Mouse (Mus musculus) ZHBTc4 (cell line): ENCODE data around the gene Upf2.

Experiments
- DNase-seq: peaks from one replicate; pipeline ENCODE4 v3.0.0-alpha.2; 2011; ENCODE audit warnings: low read depth, low spot score

The Upf2 gene

DNA sequence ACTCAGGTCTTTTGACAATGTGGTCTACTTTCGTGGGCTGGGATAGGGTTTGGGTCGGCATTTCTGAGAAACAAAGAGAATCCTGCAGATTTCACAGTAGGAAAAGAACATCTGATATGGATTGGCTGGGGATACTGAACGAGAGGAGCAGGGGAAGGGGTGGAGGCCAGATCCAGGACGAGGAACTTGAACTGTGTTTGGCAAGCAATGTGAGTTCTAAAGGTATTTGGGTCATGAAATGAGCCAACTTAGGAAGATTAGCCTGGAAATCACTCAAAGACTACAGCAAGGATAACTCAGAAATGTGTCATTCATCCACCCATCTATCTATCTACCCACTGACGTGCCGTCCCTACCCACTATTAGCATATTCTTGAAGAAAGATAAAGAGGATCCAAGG, 116.1 kb downstream of the Upf2 start:
- DNase-seq, result no peak

DNA sequence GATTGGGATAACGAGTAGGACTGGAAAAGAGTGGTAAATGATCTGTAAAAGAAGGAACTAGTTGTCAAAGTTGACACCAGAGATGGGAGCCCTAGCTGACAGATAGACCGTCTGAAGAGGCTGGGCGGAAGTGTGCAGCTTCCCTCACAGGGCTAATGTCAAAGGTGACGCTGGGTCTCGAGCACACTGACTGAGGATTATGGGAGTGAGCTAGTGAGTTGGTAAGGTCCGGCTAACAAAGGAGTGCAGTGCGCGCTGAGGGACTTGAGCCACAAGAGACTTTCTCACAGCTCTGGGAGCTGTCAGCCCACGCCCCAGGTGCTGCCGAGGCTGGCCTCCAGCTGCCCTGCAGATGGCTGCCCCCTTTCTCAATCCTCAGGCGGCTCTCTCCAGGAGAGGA, 119.7 kb downstream of the Upf2 start:
- peak; percentile 36 for DNase-seq

DNA sequence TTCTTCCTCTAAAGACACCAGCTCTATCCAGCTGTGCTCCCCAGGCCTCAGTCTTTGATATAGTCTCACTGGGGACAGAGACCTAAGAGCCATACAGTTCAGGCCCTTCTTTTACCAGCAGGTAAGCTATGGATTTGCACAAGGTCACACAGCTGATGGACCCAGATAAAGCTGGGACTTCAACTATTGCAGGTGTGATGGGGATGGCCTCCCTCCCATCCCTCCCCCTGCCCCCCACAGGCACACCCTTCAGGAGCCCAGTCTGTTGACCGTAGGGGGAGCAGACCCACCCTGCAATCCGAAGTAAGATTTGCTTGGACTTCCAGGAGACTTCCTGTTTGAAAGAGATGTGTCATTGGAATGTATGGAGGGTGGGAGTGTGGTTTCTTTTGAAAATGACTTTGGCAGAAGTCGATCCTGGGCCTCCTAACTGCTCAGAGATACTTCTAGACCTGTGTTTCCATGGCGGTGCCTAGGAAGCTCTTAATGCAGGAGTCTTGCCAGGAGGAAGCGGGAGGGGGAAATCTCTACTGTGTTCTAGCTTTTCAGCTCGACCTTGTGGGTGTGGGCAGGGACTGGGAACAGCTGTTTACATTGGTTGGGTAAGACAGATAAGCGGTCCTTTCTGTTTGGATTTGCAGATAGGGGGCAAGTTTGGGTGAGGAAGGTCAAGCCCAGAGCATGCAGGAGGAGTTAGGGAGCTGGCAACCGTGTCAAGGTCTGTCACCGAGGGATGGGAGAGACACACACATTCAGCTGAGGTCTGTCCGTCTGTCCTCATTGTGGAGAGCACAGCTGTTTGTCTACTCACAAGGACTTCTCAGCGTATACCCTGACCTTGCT, 120.5 kb downstream of the Upf2 start:
- peak; percentile 86 for DNase-seq

DNA sequence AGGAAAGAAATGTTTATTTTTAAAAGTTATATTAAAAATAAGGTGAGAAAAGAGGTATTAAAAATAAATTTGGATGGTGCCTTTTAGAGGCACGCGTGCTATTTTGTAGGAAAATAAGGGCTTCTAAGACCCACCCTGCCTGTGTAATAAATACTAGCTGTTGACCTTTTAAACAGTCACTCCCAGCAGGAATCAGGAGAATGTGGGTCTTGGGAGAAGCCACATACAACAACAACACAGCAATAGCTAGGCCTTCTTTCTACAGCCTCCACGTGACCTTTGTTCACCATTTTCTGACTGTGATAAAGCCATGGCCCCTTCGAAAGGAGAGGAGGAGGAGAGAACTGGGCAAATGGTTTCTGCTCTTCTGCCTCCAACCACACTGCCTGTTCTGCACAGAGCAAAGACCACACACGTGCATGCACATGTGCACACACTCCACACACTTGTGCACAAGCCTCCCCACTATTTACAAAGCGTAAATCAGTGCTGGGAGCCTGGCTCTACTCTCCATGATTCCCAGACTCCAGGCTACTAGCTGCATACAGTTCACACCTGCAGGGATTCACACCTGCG, 121.5 kb downstream of the Upf2 start:
- no peak for DNase-seq

DNA sequence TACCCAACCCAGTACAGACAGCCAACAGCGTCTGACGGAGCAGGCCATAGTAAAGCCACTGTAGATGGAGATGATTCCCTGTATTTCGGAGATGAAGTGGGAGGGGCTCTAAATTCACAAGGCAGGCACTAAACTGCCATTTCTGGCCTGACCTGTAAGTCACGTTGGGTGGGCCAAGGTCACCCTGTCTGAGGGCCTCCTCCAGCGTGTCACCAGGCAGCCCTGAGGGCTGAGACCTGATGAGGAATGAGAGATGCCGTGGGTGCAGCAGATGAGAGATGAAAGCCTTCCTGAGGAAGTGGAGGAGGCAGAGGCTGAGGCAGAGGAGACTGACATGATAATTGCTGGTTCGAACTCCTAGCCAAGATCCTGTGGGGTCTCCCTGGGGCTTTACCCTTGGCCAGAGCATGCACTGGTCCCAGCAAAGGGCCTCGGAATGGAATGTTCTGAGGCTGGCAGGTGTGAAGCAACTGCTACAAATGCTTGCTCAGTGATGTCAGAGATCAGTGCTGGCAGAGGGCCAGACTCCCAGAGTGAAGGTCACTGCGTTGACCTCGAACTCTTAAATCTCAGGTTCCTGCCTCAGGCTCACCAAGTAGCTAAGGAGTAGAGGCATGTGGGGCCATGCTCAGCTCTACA, 123.7 kb downstream of the Upf2 start:
- DNase-seq, result peak; percentile 92

DNA sequence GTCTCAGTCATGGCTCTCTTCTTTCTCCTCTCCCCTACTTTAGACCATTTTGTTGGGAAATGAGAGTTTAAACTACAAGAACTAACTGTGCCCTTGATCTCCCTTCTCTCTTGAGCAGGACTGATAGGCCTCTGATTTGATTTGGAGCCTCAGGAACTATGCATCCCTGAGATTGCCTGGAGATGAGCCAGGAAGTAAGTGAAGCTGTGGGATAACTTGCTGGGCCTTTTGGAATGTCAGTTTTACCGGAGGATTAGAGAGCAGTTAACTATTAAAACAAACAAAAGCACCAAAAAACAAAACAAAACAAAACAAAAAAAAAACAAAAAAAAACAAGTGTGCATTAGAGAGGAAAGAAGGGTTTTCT, 124.2 kb downstream of the Upf2 start:
- DNase-seq, result no peak

DNA sequence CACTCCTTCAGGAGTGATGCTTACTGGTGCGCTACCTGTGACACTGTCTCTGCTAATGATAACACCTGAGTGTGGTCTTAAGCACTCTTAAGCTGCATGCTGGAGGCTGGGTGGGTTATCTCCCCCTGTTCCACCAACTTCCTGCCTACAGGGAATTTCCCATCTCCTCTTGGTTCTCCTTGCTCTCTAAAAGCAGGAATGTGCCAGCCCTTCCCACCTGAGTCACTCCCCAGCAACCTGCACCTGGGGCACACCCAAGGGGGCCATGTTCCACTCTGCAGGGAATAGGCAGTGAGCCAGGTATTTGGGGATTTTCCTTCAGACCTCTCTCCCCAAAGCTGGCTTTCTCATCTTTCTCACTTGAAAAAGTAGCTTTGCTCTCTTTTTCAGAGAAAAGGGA, 128.8 kb downstream of the Upf2 start:
- no peak for DNase-seq

DNA sequence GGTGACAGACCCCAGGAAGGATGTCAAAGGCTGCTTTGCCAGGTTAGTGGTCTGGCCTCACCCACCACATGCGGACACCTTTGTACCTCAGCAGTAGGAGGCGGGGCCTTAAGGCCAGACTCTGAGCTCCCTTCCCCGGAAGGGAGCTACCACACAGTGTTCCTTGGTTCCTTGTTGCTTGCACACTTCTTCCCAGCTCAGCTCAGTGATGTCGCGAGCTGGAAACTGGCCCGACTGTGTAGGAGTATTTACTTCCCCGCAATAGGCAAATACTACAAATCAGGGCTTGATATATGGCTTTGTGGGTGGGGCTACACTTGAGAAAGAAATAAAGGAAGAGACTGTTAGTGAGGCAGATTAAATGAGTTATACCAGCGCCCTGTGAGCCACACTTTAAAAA, 129.8 kb downstream of the Upf2 start:
- no peak for DNase-seq

DNA sequence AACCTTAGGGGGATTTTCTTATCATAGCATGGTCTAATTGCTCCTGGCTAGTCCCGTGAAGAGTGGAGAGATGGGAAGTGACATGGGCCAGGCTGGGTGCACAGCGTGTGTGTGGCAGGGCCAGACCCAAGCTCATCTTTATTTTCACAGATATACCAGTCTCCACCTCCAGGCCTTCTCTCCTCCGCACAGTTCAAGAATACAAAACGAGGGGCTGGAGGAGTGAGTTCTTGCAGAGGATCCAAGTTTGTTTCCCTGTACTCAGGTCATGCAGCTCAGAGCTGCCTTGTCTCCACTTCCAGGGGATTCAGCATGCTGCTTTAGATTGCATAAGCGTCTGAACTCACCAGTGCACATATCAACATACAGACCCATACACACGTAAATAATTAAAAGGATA, 131.3 kb downstream of the Upf2 start:
- no peak for DNase-seq

DNA sequence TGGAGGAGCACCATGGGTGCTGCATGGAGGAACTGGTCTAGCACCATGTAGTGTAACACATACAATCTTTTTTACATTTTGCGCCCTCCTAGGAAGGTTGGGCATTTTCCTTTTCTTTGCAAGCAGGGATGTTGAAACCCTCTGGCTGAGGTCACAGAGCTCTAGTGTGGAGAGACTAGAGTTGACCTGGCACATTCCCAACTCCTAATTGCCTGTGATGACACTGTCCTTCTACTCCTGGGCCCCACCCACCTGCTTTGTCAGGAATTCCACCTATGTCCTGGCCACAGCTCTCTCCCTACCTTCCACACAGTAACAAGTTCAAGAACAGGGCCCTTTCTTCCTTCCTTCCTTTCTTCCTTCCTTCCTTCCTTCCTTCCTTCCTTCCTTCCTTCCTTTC, 132.4 kb downstream of the Upf2 start:
- peak; percentile 59 for DNase-seq

DNA sequence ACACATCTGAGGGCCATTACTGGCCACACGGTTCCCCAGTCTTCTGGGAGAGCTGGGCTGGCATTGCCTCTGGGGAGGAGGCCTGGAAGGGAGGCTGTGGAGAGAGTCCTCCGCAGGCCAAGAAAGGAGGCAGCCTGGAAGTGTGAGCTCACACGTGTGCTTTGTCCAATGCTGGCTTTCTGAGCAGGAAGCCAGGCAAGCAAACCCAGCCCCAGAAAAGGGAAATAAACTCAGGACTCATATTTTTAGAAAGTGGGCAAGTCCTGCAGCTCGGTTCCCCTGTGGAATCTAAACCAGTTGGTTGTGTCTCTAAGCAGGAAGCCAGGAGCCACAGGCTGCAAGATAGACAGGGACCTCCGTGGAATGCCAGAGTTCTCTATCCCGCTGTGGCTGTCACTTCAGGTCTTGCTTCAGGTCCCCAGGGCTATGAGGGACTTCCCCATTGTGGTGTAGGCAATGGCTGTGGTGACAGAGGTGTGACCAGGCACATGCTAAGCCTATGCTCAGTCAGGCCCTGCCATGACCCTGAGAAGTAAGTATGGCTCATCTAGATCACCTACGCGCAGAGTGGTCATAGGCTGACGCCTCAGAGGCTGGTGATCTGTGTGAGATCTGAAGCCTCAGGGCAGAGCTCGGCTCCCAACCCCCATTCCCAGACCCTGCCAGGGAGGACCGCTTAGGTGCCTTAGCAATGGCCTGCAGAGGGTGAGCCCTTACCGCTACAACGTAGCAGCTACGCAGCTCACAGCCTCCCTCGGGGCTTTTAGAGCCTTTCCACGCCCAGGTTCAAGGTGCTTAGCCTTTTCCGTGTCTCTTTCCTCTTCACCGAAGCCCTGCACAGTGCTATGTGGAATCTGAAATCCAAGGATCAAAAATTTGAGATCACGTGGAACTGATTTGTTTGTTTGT, 134.6 kb downstream of the Upf2 start:
- DNase-seq, result peak; percentile 66

DNA sequence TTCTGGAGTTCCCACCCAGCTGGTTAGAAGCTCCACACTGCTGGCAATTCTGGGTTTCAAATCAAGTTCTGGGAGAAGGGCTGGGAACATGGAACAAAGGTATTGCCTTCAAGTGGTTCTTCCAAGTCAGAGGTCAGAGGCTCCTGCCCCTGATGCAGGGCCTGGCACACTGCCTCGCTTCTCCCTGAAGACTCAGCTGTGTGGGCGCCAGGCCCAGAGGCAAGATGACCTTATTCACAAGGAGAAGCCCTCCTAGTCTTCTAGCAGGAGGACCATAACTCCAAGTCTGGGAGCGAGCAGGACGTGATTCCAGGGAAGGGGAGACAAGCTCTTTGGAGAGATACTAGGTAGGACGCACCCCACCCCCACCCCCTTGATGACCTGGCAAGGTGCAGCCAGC, 135.9 kb downstream of the Upf2 start:
- DNase-seq, result no peak

DNA sequence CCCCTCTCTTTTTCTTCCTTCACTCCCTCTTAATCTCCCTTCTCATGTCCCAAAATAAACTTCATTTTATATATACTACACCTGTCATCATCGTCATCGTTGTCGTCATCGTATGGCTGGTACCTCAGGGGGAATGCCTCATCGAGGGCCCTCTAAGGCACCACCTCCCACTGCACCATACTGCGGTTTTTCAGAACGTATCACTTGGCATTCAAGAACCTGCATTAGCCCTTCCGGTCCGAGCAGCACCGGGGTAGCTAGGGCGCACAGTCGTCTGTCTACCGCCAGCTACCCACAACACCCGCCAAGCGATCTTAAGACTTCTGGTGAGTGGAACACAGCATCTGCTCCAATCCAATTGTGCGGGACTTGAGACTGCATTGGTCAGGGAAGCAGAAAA, 138.7 kb downstream of the Upf2 start:
- peak; percentile 51 for DNase-seq

DNA sequence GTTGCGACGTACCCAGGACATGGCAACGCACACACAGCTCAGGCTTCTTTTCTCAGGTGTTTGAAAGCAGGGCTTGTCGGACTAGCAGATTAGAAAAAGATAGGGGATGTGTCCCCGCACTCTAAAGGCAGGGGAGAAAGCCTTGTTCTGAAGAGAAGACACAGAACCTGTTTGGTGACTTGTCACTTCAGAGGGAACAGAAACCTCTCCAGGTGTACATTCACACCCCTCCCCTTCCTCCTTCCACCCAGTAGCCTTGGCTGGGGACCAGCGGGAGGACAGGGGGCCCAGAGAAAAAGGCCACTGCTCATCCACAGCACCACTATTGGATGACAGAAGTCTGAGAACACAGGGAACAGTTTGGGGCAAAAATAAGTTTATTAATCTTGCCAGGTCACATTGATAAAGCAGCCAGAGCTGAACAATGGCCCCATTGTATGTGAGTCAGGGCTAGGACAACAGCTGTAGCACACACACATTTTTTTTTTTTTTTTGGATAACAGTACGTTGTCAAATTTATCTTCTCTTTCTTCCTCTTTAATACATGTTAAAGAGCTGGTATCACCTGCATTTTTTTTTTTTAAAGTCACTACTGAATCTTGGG, 145.9 kb downstream of the Upf2 start:
- no peak for DNase-seq

DNA sequence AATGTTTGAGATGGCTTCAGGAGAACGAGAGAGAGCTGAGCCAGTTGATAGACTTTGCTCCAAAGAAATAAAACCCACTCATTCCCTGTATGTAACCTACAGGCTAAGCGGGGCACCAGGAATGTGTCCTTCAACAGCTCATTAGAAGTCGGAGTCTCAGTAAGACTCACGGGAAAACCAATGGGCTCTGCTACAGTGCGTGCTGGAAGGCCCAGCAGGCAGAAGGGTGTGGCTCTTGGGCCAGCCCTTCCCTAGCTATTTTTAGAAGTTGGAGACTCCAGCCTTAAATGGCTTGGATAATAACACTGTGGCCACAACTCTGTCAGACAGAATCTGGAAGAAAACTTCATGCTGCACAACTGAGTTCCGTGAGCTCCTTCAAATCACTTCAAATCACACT, 147.7 kb downstream of the Upf2 start:
- peak; percentile 86 for DNase-seq

DNA sequence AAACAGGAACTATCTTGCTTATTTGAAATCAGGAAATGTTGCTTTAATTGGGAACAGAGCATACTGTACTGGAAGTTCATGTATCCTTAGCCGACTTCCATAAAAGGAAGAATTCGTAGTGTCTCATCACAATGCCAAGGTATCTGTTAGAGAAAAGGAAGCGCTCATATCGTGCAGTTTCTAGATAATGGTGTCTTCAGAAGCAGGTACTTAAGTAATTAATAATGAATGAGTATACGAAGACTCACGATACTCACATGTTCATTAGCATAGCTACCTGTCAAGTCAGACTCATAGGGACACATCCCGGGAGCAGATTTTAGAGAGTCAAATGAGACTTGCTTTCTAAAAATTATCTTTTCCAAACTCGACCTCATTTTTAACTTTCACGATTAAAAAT, 148.2 kb downstream of the Upf2 start:
- no peak for DNase-seq

DNA sequence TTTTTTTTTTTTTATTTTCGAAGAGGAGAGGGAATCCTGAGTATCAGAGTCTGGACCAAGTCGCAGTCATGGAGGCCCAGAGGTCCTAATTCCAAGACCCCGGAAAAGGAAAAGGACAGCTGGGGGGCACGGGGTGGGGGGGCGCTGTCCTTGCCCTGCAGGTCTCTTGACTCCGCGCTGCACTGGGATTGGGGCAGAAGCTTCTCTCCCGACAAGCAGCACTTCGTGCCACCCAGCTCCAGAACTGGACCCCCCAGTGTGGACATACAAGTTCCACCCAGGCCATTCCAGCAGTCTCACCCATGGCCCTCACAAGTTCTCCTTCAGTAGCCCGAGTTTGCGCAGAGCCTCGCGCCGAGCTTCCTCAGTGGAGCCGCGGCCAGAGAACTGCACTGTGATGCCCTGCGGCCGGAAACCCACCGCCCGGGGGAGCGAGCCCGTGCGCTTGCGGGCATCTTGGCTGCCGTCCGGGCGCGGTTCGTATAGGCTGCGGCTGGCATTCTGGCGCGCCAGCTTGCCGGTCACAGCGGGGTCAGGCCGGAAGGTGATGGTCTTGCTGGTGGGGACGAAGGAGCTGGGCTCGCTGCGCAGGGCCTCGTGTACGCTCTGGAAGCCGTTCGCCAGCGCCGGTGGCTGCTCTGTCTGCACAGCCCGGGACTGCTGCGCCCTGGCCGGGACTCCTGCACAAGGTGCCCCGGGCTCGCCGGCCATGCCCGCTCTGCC, 148.9 kb downstream of the Upf2 start:
- DNase-seq, result peak; percentile 54

DNA sequence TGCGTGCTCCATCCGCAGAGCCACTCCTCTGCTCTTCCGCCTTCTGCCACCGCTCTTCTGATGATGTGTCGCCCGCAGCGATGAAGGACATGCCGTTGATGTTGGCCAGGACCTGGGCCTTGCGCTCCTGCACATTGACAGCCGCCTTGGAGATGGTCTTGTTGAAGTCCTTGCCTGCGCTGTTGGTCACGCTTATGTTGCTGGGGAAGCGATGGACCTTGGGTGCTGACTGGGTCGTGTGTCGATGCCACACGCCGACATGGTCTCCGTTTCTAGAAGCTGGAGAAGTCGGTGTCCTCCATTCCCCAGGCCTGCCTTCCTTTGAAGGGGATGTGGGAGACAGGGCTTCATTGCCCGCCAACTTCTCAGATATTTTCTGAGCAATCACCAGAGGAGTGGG, 149.5 kb downstream of the Upf2 start:
- no peak for DNase-seq

DNA sequence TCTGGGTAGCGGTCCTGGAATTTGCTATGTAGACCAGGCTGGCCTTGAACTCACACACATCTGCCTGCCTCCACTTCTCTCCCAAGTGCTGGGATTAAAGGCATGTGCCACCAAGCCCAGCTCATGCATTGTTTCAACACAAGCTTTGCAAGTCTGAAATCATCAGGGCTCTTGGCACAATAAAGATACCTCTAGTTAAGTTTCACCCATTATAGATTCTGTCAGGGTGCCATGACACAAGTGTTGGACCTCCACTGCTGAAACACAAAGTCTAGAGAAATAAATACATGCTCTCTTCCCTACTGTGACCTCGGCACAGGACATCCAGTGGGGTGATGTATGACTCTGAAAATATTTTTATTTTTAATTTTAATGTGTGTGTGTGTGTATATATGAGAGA, 154.2 kb downstream of the Upf2 start:
- no peak for DNase-seq
